Mouse (Mus musculus) adrenal gland, postnatal 0 days (tissue): ENCODE data around the gene Ifi208. TPM values are rescaled to one million over a fixed set of nuclear protein-coding genes. Genes with fewer than 3 reads are reported as not detected.

Experiments used
- microRNA-seq: library from miRNA; unstranded; fragments of <30 nt; microRNA quantifications from one replicate; pipeline ENCODE4, GENCODE M21; 2016; ENCODE audit warnings: borderline replicate concordance; ENCODE audit not compliant: insufficient number of aligned reads
- polyA plus RNA-seq: library from polyadenylated mRNA; unstranded; fragments of >200 nt; fragmentation: Nextera tagmentation; extraction: Ambion mirVana; gene quantifications from 2 replicates; pipeline ENCODE4 v1.2.1, GENCODE M21; 2015

Gene Ifi208
- polyA plus RNA-seq, result 0.06 TPM in 1 of 2 replicates, not detected in the other

GRCm38 (mm10) chr1:173673458-173674097 is at the start of gene Ifi208:
Ifi208 (plus strand) TSS chr1:173673675.

GRCm38 (mm10) chr1:173630622-173631021 is 42.9 kb upstream of the Ifi208 start, which contains the start of gene Ifi209:
Ifi209 (plus strand) TSS chr1:173630917.

GRCm38 (mm10) chr1:173741656-173742055 is 68.2 kb downstream of the Ifi208 start, which contains the start of gene Ifi207:
Ifi207 (minus strand) TSS chr1:173741747.

Small RNAs within 50 kb of the gene (microRNA-seq; reads per million reads assigned to microRNA genes)
- gene Gm44339, result not detected

Other genes starting within 250 kb of the Ifi208 start
- gene Ifi206, start 182.6 kb upstream of the Ifi208 start, polyA plus RNA-seq, result 0.63 and 0.76 TPM in 2 replicates
- gene Ifi214, start 137.7 kb upstream of the Ifi208 start, polyA plus RNA-seq, result not detected in 2 replicates
- 0.17 and 0.86 TPM in 2 replicates for gene Ifi213, start 74.4 kb upstream of the Ifi208 start, polyA plus RNA-seq
- gene Ifi209, start 42.8 kb upstream of the Ifi208 start, polyA plus RNA-seq, result 0.76 and 1.2 TPM in 2 replicates
- 2.8 and 3.3 TPM in 2 replicates for gene Ifi207, start 68.1 kb downstream of the Ifi208 start, polyA plus RNA-seq
- gene Ifi204, start 93.3 kb downstream of the Ifi208 start, polyA plus RNA-seq, result 12.5 and 14.1 TPM in 2 replicates
- gene Ifi211, start 239.4 kb downstream of the Ifi208 start, polyA plus RNA-seq, result 4.8 and 6.8 TPM in 2 replicates